Mouse (Mus musculus) CH12.LX (cell line): ENCODE results near the gene St5. TPM values are rescaled to one million over a fixed set of nuclear protein-coding genes. Genes with fewer than 3 reads are reported as not detected.

Experiments
- DNase-seq: peaks from one replicate; pipeline ENCODE4 v3.0.0-alpha.2; 2013; ENCODE audit errors: extremely low read depth
- H3K27ac ChIP-seq: 2 replicates; pipeline ENCODE4 v1.5.1; 2012; ENCODE audit warnings: low read depth, mild to moderate bottlenecking, control low read depth, moderate library complexity; ENCODE audit not compliant: insufficient read depth
- H3K27me3 ChIP-seq: replicated peaks from 2 replicates; pipeline ENCODE3; 2012; ENCODE audit warnings: inconsistent platforms
- H3K36me3 ChIP-seq, 2 experiments: replicated peaks in 1 of 2; 2 replicates each; pipeline versions ENCODE3 to v1.6.1; 2012; ENCODE audit warnings: inconsistent platforms in 1 of 2, low read length in 1 of 2, mild to moderate bottlenecking in 1 of 2, mixed read lengths in 1 of 2, moderate library complexity in 1 of 2; ENCODE audit not compliant: control insufficient read depth in 1 of 2, insufficient read depth in 1 of 2
- H3K4me1 ChIP-seq, 2 experiments: 2 replicates each; pipeline ENCODE4 v1.6.1; 2012; ENCODE audit warnings: inconsistent platforms in 1 of 2, moderate library complexity in 1 of 2; ENCODE audit not compliant: insufficient read depth in 2 of 2, control insufficient read depth in 1 of 2
- H3K4me2 ChIP-seq: 2 replicates; pipeline ENCODE4 v1.6.1; 2012; ENCODE audit warnings: low read depth, mild to moderate bottlenecking, control low read depth; ENCODE audit not compliant: poor library complexity, insufficient read depth, severe bottlenecking
- H3K4me3 ChIP-seq, 3 experiments: fragments of 150-350 bp in 1 of 3; sonication (generic) in 1 of 3; replicated peaks in 1 of 3; 2 replicates each; pipeline versions ENCODE3 to v1.5.1; 2011 to 2012; ENCODE audit warnings: low read depth in 2 of 3, low read length in 2 of 3, mild to moderate bottlenecking in 2 of 3, moderate library complexity in 2 of 3, control low read depth in 1 of 3, improper control_type of control experiment in 1 of 3, inconsistent platforms in 1 of 3, mixed read lengths in 1 of 3; ENCODE audit not compliant: poor library complexity in 1 of 3
- H3K79me2 ChIP-seq: replicated peaks from 2 replicates; pipeline ENCODE4 v1.6.1; 2012; ENCODE audit warnings: mild to moderate bottlenecking, moderate library complexity; ENCODE audit not compliant: control insufficient read depth, poor library complexity, insufficient read depth, severe bottlenecking; ENCODE audit errors: extremely low read depth
- H3K9ac ChIP-seq: 2 replicates; pipeline ENCODE4 v1.6.1; 2012; ENCODE audit warnings: low read depth, mild to moderate bottlenecking, control low read depth, moderate library complexity; ENCODE audit not compliant: insufficient read depth
- H3K9me3 ChIP-seq: replicated peaks from 2 replicates; pipeline ENCODE3; 2012; ENCODE audit warnings: low read length, inconsistent platforms, mixed read lengths
- BHLHE40 ChIP-seq: IDR thresholded peaks from 2 replicates; pipeline ENCODE4 v1.6.1; 2011; ENCODE audit warnings: mild to moderate bottlenecking, low read depth, low read length, improper control_type of control experiment
- CHD1 ChIP-seq: IDR thresholded peaks from 2 replicates; pipeline ENCODE4 v1.6.1; 2012; ENCODE audit warnings: low read depth, low read length, improper control_type of control experiment, inconsistent platforms
- CTCF ChIP-seq, 2 experiments: IDR thresholded peaks in 1 of 2; conservative IDR thresholded peaks in 1 of 2; 2 replicates each; pipeline ENCODE4 v1.5.1; 2011 to 2012; ENCODE audit warnings: low read depth in 2 of 2, low read length in 2 of 2, improper control_type of control experiment in 1 of 2, inconsistent platforms in 1 of 2, mild to moderate bottlenecking in 1 of 2, moderate library complexity in 1 of 2
- EP300 ChIP-seq: IDR thresholded peaks from 2 replicates; pipeline ENCODE4 v1.6.1; 2011; ENCODE audit warnings: low read length, improper control_type of control experiment
- IRF4 ChIP-seq: IDR thresholded peaks from 2 replicates; pipeline ENCODE4 v1.6.1; 2014; ENCODE audit warnings: low read depth, mild to moderate bottlenecking, inconsistent platforms, low read length, improper control_type of control experiment
- KAT2A ChIP-seq: IDR thresholded peaks from 2 replicates; pipeline ENCODE4 v1.6.1; 2012; ENCODE audit warnings: low read length, improper control_type of control experiment, inconsistent platforms; ENCODE audit not compliant: insufficient replicate concordance
- MEF2A ChIP-seq: IDR thresholded peaks from 2 replicates; pipeline ENCODE4 v1.6.1; 2014; ENCODE audit warnings: low read depth, mild to moderate bottlenecking, inconsistent platforms, low read length, improper control_type of control experiment, borderline replicate concordance
- MXI1 ChIP-seq: IDR thresholded peaks from 2 replicates; pipeline ENCODE4 v1.6.1; 2011; ENCODE audit warnings: mild to moderate bottlenecking, low read depth, low read length, improper control_type of control experiment
- MYC ChIP-seq: IDR thresholded peaks from 2 replicates; pipeline ENCODE4 v1.6.1; 2011; ENCODE audit warnings: low read depth, mild to moderate bottlenecking, improper control_type of control experiment, low read length
- NELFE ChIP-seq: IDR thresholded peaks from 2 replicates; pipeline ENCODE4 v1.6.1; 2011; ENCODE audit warnings: low read depth, low read length, improper control_type of control experiment
- PAX5 ChIP-seq: IDR thresholded peaks from 2 replicates; pipeline ENCODE4 v1.6.1; 2012; ENCODE audit warnings: low read length, inconsistent platforms, mixed read lengths
- POLR2A ChIP-seq: IDR thresholded peaks from 2 replicates; pipeline ENCODE4 v1.6.1; 2011; ENCODE audit warnings: low read depth, mild to moderate bottlenecking, improper control_type of control experiment, low read length
- RAD21 ChIP-seq: IDR thresholded peaks from 2 replicates; pipeline ENCODE4 v1.6.1; 2011; ENCODE audit warnings: low read depth, mild to moderate bottlenecking, low read length, improper control_type of control experiment, moderate library complexity
- RCOR1 ChIP-seq: conservative IDR thresholded peaks from 2 replicates; pipeline ENCODE4 v1.6.1; 2012; ENCODE audit warnings: low read depth, mild to moderate bottlenecking, inconsistent platforms, low read length, improper control_type of control experiment
- TCF12 ChIP-seq: IDR thresholded peaks from 2 replicates; pipeline ENCODE4 v1.6.1; 2014; ENCODE audit warnings: low read depth, mild to moderate bottlenecking, inconsistent platforms, low read length, improper control_type of control experiment
- USF1 ChIP-seq: IDR thresholded peaks from 2 replicates; pipeline ENCODE4 v1.6.1; 2014; ENCODE audit warnings: low read depth, mild to moderate bottlenecking, inconsistent platforms, low read length, improper control_type of control experiment
- USF2 ChIP-seq: conservative IDR thresholded peaks from 2 replicates; pipeline ENCODE4 v1.6.1; 2011; ENCODE audit warnings: low read depth, low read length, improper control_type of control experiment
- ZC3H11A ChIP-seq: IDR thresholded peaks from 2 replicates; pipeline ENCODE4 v1.6.1; 2012; ENCODE audit warnings: low read depth, mild to moderate bottlenecking, inconsistent platforms, low read length, improper control_type of control experiment
- ZKSCAN1 ChIP-seq: IDR thresholded peaks from 2 replicates; pipeline ENCODE4 v1.6.1; 2012; ENCODE audit warnings: low read depth, inconsistent platforms, low read length, improper control_type of control experiment, borderline replicate concordance
- ZMIZ1 ChIP-seq: IDR thresholded peaks from 2 replicates; pipeline ENCODE4 v1.6.1; 2012; ENCODE audit warnings: low read depth, mild to moderate bottlenecking, inconsistent platforms, low read length, improper control_type of control experiment
- dilution Hi-C: fragments of 300-500 bp; cut with MboI; formaldehyde crosslinking; loops from 2 replicates; pipeline ENCODE4 v1.14.3; 2020; ENCODE audit warnings: low sequenced_read_pairs; ENCODE audit not compliant: extremely low pct_unique_long_range_greater_than_20kb, extremely low pct_ligation_motif_present
- in situ Hi-C: fragments of 300-500 bp; cut with MboI; formaldehyde crosslinking; loops from 3 replicates; pipeline ENCODE4 v1.14.3; 2019; ENCODE audit warnings: low sequenced_read_pairs, low pct_ligation_motif_present, low pct_unique_long_range_greater_than_20kb, mixed read lengths
- polyA plus RNA-seq: library from polyadenylated mRNA; unstranded; fragments of >175 nt; gene quantifications from 2 replicates; pipeline ENCODE4 v1.2.1, GENCODE M21; 2012; ENCODE audit warnings: low read depth; ENCODE audit not compliant: insufficient read length
- total RNA-seq, 2 experiments: library from RNA; depleted of rRNA; stranded (reverse); fragments of 300-350 nt in 1 of 2; fragments of >200 nt in 1 of 2; gene quantifications; 2 replicates each; pipeline ENCODE4 v1.2.3; 2012 to 2014

St5 gene
- total and polyA plus RNA-seq, 3 experiments, result 1.3 to 3.4 (median 1.6) TPM

DNA sequence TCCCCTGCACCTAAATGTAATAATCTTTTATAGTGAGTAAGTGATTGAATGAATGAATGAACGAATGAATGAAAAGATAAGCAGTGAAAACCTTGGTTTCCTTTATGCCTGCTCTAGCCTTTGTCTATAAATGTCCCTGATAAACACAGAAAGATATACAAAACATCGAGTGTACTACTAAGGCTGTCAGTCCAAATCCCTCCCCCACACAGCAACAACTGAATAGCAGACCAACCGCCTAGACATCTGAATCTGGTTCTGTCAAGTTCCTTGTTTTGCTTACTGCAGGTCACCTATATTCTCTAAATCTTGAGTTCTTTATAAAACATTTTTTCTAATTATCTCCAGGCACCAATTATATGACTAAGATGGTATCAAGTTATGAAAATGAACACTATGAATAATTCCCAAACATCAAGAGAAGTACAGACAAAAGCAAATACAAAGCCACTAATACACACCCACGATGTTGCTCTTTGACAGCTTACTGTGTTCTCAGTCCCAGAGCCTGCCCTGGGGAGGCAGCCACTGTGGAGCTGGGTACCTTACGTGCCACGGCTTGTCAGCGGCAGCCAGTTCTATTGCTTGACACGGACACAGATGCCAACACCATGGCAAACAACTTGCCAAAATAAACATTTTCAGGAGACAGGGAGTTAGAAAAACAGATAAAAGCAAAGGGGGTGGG is 141.8 kb downstream of the St5 start:
- H3K79me2 ChIP-seq, result no peaks in the 10 kb centered on the region
- no peak for TF ChIP-seq ZC3H11A
- TF ChIP-seq KAT2A, result no peak
- no peak for TF ChIP-seq TCF12
- no peak for TF ChIP-seq USF2
- TF ChIP-seq EP300, result no peak
- no peak for TF ChIP-seq RAD21
- no peak for TF ChIP-seq PAX5
- no peak for TF ChIP-seq BHLHE40
- TF ChIP-seq MYC, result no peak
- TF ChIP-seq NELFE, result no peak
- TF ChIP-seq USF1, result no peak
- DNase-seq, result peak; percentile 3
- dilution Hi-C loops (no loop called here), in situ Hi-C loops (no loop called here)
- peaks cover 10 to 40% of the 10 kb centered on the region in 2 experiments; a peak in 3 of 4 replicates for H3K4me1 ChIP-seq
- no peak overlapping the region for H3K4me3 ChIP-seq
- no peaks in the 10 kb centered on the region for H3K36me3 ChIP-seq
- no peak overlapping the region for H3K27ac ChIP-seq
- H3K9me3 ChIP-seq, result peaks cover 5% of the 10 kb centered on the region
- H3K27me3 ChIP-seq, result no peaks in the 10 kb centered on the region
- no peak overlapping the region for H3K4me2 ChIP-seq
- no peak overlapping the region for H3K9ac ChIP-seq

DNA sequence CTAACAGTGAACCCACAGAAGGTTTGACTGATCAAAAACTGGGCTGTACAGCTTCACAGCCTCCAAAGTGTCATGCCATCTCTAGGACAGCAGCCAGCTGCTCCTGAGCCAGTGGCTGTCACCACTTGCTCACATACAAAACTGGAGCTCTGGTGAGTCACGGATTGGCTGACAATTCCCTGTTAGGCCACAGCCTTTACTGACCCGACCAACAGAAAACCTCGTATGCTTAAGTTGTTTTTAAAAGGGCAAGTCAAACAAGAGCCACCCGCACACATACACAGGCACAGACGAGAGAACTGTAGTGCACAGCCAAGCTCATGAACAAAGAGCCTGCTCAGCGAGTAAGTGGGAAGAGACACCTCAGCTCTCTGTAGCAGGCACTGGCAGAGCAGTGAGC is 143.9 kb downstream of the St5 start:
- DNase-seq, result no peak
- peaks cover 10 to 44% of the 10 kb centered on the region in 2 experiments; a peak in 3 of 4 replicates for H3K4me1 ChIP-seq
- dilution Hi-C loops, result no loop called here
- TF ChIP-seq POLR2A, result no peak
- TF ChIP-seq MEF2A, result no peak
- H3K4me3 ChIP-seq, result no peak overlapping the region
- in situ Hi-C loops, result no loop called here
- H3K79me2 ChIP-seq, result no peaks in the 10 kb centered on the region
- H3K4me2 ChIP-seq, result no peak overlapping the region
- no peaks in the 10 kb centered on the region for H3K36me3 ChIP-seq
- H3K27me3 ChIP-seq, result no peaks in the 10 kb centered on the region
- H3K9me3 ChIP-seq, result peaks cover 3% of the 10 kb centered on the region
- no peak overlapping the region for H3K27ac ChIP-seq
- H3K9ac ChIP-seq, result no peak overlapping the region

DNA sequence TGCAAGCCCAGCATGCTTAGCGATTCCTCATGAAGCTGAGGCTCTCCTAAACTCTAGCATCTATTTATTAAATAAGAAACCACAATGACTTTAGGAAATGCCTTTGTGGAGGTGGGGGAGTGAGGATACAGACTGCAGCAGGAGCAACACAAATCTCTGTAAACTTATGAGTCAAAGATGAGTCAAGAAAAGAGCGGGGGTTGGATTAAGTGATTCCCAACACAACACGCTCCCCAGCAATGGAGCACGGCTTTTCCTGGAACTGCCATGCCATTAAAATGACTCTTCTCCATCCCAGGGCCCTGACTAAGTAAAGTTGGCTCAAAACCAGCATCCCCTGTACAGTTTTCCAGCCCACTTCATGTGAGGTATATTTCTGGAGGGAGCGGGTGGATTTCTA is 156.7 kb downstream of the St5 start:
- in situ Hi-C loops (no loop called here), dilution Hi-C loops (no loop called here)
- Histone ChIP-seq H3K27me3 (no peaks in the 10 kb centered on the region), H3K4me3 (no peak overlapping the region), H3K9ac (no peak overlapping the region), H3K9me3 (no peaks in the 10 kb centered on the region), H3K4me2 (no peak overlapping the region), H3K4me1 (peaks cover 0 to 17% of the 10 kb centered on the region in 2 experiments; a peak in 2 of 4 replicates), H3K36me3 (peaks cover 0 to 2% of the 10 kb centered on the region in 2 experiments), H3K27ac (no peak overlapping the region), H3K79me2 (no peaks in the 10 kb centered on the region)
- DNase-seq, result no peak
- no peak for TF ChIP-seq IRF4
- no peak for TF ChIP-seq TCF12
- TF ChIP-seq ZMIZ1, result no peak
- TF ChIP-seq RCOR1, result no peak
- no peak for TF ChIP-seq MXI1
- TF ChIP-seq ZKSCAN1, result no peak
- TF ChIP-seq PAX5, result no peak
- no peak for TF ChIP-seq CTCF (conservative IDR thresholded peaks at IDR 0.05 in 1 of 2, IDR thresholded peaks at IDR 0.05 in 1 of 2; ENCODE audit: low read depth in 2 of 2, low read length in 2 of 2)
- no peak for TF ChIP-seq RAD21
- no peak for TF ChIP-seq USF2
- no peak for TF ChIP-seq CHD1
